Mouse (Mus musculus) myocyte (in vitro differentiated cells): ENCODE measurements around the gene Upp2.

Source experiments
- MYOG ChIP-seq, 3 experiments: IDR thresholded peaks; one replicate each; pipeline ENCODE4 v1.6.1; 2011; ENCODE audit warnings: control low read depth in 2 of 3, low read depth in 2 of 3, mild to moderate bottlenecking in 2 of 3; ENCODE audit not compliant: insufficient read length in 2 of 3, control insufficient read depth in 1 of 3, insufficient read depth in 1 of 3
- POLR2A ChIP-seq: IDR thresholded peaks from one replicate; pipeline ENCODE4 v1.6.1; 2011; ENCODE audit warnings: low read depth, mild to moderate bottlenecking, control low read depth, moderate library complexity; ENCODE audit not compliant: insufficient read length

DNA sequence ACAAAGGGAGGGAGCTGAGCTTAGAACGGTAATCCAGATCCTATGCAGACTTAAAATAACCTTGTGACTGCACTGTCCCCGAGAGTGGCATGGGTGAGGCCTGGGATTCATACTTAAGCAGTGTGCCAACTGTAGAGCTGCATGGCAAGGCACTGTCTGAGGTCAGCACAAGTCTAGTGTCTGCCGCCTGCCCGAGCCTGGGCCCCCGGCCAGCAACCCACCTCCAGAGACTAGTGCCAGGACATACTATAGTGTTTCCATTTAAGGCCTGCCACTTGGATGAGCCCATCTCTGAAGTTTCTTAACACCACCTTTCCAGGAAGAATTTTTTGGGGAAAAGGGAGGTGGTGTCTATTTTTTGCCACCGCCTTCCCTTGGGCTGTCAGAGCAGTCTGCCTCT, 1.8 kb upstream of the Upp2 start:
- peak; percentile 38 for TF ChIP-seq POLR2A
- TF ChIP-seq MYOG (IDR thresholded peaks at IDR 0.05; ENCODE audit: control insufficient read depth in 1 of 3, insufficient read depth in 1 of 3, insufficient read length in 2 of 3, low read depth in 2 of 3), result peak in 1 of 3 experiments; percentile 33
